Mouse (Mus musculus) spleen, adult 2 months (tissue): ENCODE measurements around the gene Gng7.

Experiments
- CTCF ChIP-seq: fragments of 200-500 bp; IDR thresholded peaks from 2 replicates; pipeline ENCODE4 v1.5.1; 2011; ENCODE audit warnings: mild to moderate bottlenecking, inconsistent platforms; ENCODE audit not compliant: insufficient read depth, insufficient read length, insufficient replicate concordance; ENCODE audit errors: extremely low read depth
- POLR2A ChIP-seq: fragments of 200-500 bp; IDR thresholded peaks from 2 replicates; pipeline ENCODE4 v1.6.1; 2011; ENCODE audit warnings: low read depth, low read length, inconsistent platforms

DNA sequence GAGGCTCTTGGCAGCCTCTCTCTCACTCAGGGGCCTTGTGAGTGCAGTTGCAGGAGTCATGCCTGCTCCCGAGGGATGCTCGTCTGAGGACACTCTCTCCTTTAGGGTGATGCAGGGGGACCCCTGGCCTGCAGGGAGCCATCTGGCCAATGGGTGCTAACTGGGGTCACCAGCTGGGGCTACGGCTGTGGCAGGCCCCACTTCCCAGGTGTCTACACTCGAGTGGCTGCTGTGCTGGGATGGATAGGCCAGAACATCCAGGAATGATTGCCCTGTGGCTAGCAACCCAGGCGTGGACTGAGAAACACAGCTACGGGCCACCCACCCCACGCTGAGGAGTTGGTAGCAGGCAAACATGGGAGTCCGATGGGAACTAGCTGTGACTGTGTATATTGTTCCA, 115.7 kb downstream of the Gng7 start:
- TF ChIP-seq CTCF = no peak
- no peak for TF ChIP-seq POLR2A
